ENCODE assay signal across 8 mouse cellular contexts in the genomic region with DNA sequence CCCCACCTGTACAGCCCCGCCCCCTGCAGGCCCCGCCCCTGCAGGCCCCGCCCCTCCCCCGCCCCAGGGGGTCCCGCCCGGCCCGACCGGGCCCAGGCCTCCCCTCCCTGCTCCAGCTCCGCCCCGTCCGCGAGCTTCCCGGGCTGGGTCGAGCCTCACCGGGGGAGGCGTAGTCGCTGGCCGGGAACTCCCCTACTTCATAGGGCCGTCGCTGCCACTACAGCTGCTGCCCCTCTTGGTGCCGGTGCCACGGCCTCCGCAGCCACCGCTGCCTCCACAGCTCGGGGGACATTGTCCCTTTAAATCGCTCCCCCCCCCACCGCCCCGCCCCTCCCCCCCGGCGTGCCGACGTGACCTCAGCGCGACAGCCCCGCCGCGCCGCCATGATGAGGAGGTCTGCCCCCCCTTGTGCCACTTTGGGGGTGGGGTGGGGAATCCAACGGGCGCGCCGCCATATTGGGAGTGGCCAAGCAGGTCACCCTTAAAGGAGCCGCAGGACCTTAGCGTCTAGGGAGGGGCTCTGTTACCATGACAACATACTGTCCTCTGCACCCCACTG. TPM values are rescaled to one million over a fixed set of nuclear protein-coding genes. Genes with fewer than 3 reads are reported as not detected.
DNase-seq lines count a peak whose midpoint lies in the region; ATAC-seq lines count a peak whose summit lies in the region.

TSS of gene Wiz (minus strand) at position 339 of the 559 bp plus-strand sequence.

- peaks cover 4% of the 10 kb centered on the region; the same call in 1 of the 2 replicates for H3K4me1 ChIP-seq in brown adipose tissue, adult 24 weeks (ENCODE audit: control insufficient read depth, insufficient read depth, insufficient read length, low read length)
- peaks cover 11 to 15% of the 10 kb centered on the region in 2 experiments for H3K4me1 ChIP-seq in heart, embryonic 14.5 days (ENCODE audit: control insufficient read depth in 2 of 2, insufficient read depth in 2 of 2, low read length in 2 of 2)
- peaks cover 48% of the 10 kb centered on the region for H3K4me1 ChIP-seq in liver, embryonic 13.5 days (replicated peaks)
- 0 out of 2 replicates have a peak, but pooled peaks cover 6% of the 10 kb centered on the region for H3K4me1 ChIP-seq in stomach, embryonic 16.5 days (ENCODE audit: control insufficient read depth, insufficient read depth, low read length)

- H3K9ac ChIP-seq in heart, embryonic 14.5 days (ENCODE audit: low read length) = peak within 1 kb of the TSS; percentile 92
- H3K9ac ChIP-seq in liver, embryonic 13.5 days = peak within 1 kb of the TSS; percentile 81
- peak within 1 kb of the TSS; percentile 89 for H3K9ac ChIP-seq in stomach, embryonic 16.5 days (ENCODE audit: low read length)

- H3K27me3 ChIP-seq in heart, embryonic 14.5 days (ENCODE audit: control insufficient read depth, insufficient read depth, low read length) = peaks cover 21% of the 10 kb centered on the region
- peaks cover 19% of the 10 kb centered on the region for H3K27me3 ChIP-seq in liver, embryonic 13.5 days
- peaks cover 22% of the 10 kb centered on the region for H3K27me3 ChIP-seq in stomach, embryonic 16.5 days (ENCODE audit: control insufficient read depth, insufficient read depth, low read length)

- peak; percentile 85 for ATAC-seq in heart, embryonic 14.5 days (ENCODE audit: insufficient number of reproducible peaks, insufficient read depth, low FRiP score, low read depth)
- ATAC-seq in liver, embryonic 13.5 days (ENCODE audit: low read depth) = peak; percentile 83
- ATAC-seq in stomach, embryonic 16.5 days (ENCODE audit: insufficient read depth, low FRiP score) = peak; percentile 91

- peak within 1 kb of the TSS; percentile 94 for H3K27ac ChIP-seq in brown adipose tissue, adult 24 weeks (replicated peaks; ENCODE audit: low read depth, low read length)
- peak within 1 kb of the TSS; percentile 69 to 77 for H3K27ac ChIP-seq in heart, embryonic 14.5 days (replicated peaks in 1 of 2; ENCODE audit: control insufficient read depth in 1 of 2, insufficient read depth in 1 of 2, low read depth in 2 of 2, low read length in 2 of 2)
- peak within 1 kb of the TSS; percentile 81 for H3K27ac ChIP-seq in liver, embryonic 13.5 days
- peak within 1 kb of the TSS; percentile 86 for H3K27ac ChIP-seq in stomach, embryonic 16.5 days (ENCODE audit: low read length)

- 0% methylated on average over 28 of the region's 44 CpGs for WGBS in heart, embryonic 14.5 days
- under 1% methylated on average over 24 of the region's 44 CpGs for WGBS in liver, embryonic 13.5 days (ENCODE audit: insufficient replicate concordance)
- WGBS in stomach, embryonic 16.5 days = under 1% methylated on average over 41 of the region's 44 CpGs

- peak within 1 kb of the TSS; percentile 99 for H3K4me2 ChIP-seq in heart, embryonic 14.5 days (ENCODE audit: low read length)
- H3K4me2 ChIP-seq in liver, embryonic 13.5 days = peak within 1 kb of the TSS; percentile 100
- H3K4me2 ChIP-seq in stomach, embryonic 16.5 days (ENCODE audit: low read depth, low read length) = peak within 1 kb of the TSS; percentile 98

- DNase-seq in CD4-positive helper T cell, adult 2 months (ENCODE audit: low read depth, low spot score) = peak; percentile 92
- peak; percentile 51 for DNase-seq in fibroblast of lung, adult 2 months (ENCODE audit: low read depth)
- peak; percentile 96 for DNase-seq in kidney, postnatal 14 days
- peak; percentile 85 for DNase-seq in liver, embryonic 13.5 days
- DNase-seq in neural tube, embryonic 10.5 days (ENCODE audit: extremely low spot score, low spot score) = peak; percentile 92

- H3K9me3 ChIP-seq in heart, embryonic 14.5 days (ENCODE audit: control insufficient read depth, low read length) = no peaks in the 10 kb centered on the region
- H3K9me3 ChIP-seq in liver, embryonic 13.5 days (replicated peaks) = no peaks in the 10 kb centered on the region
- no peaks in the 10 kb centered on the region for H3K9me3 ChIP-seq in stomach, embryonic 16.5 days (replicated peaks; ENCODE audit: control insufficient read depth, low read length)

- H3K36me3 ChIP-seq in heart, embryonic 14.5 days (ENCODE audit: control insufficient read depth, insufficient read depth, low read length) = peaks cover 13% of the 10 kb centered on the region; the same call in 1 of the 2 replicates
- no peaks in the 10 kb centered on the region for H3K36me3 ChIP-seq in liver, embryonic 13.5 days
- no peaks in the 10 kb centered on the region for H3K36me3 ChIP-seq in stomach, embryonic 16.5 days (ENCODE audit: control insufficient read depth, insufficient read depth, low read length)

- H3K4me3 ChIP-seq in brown adipose tissue, adult 24 weeks (ENCODE audit: insufficient read depth, low read depth, low read length) = peak within 1 kb of the TSS; percentile 97
- H3K4me3 ChIP-seq in heart, embryonic 14.5 days (ENCODE audit: control insufficient read depth in 1 of 2, insufficient read depth in 1 of 2, low read depth in 1 of 2, low read length in 2 of 2) = peak within 1 kb of the TSS; percentile 79 to 83
- H3K4me3 ChIP-seq in liver, embryonic 13.5 days (replicated peaks) = peak within 1 kb of the TSS; percentile 79
- peak within 1 kb of the TSS; percentile 73 for H3K4me3 ChIP-seq in stomach, embryonic 16.5 days (replicated peaks; ENCODE audit: low read length)

RNA-seq across cellular contexts. Expression of gene Wiz, which starts in this region (rescaled TPM):
- polyA plus RNA-seq in brown adipose tissue, adult 24 weeks (2012; ENCODE audit: insufficient read depth, insufficient read length, missing spikeins) = 10.3 and 14.1 TPM in 2 replicates
- polyA plus RNA-seq in heart, embryonic 14.5 days (2014; fragmentation: Nextera tagmentation; extraction: Ambion mirVana) = 18.2 and 19.5 TPM in 2 replicates
- 5.8 and 6.8 TPM in 2 replicates for polyA plus RNA-seq in liver, embryonic 13.5 days (2015; fragmentation: Nextera tagmentation; extraction: Ambion mirVana)
- 23.7 and 24.5 TPM in 2 replicates for polyA plus RNA-seq in stomach, embryonic 16.5 days (2015; fragmentation: Nextera tagmentation; extraction: Ambion mirVana)

Comparison
In these comparisons a context has a peak if more than half of its experiments do, and no peak if none do; other contexts are left out.
1. Peak in every context shown above with its lines: DNase-seq, ATAC-seq, H3K4me3 ChIP-seq and H3K27ac ChIP-seq.